ENCODE assay signal across 8 mouse cellular contexts in the genomic region with DNA sequence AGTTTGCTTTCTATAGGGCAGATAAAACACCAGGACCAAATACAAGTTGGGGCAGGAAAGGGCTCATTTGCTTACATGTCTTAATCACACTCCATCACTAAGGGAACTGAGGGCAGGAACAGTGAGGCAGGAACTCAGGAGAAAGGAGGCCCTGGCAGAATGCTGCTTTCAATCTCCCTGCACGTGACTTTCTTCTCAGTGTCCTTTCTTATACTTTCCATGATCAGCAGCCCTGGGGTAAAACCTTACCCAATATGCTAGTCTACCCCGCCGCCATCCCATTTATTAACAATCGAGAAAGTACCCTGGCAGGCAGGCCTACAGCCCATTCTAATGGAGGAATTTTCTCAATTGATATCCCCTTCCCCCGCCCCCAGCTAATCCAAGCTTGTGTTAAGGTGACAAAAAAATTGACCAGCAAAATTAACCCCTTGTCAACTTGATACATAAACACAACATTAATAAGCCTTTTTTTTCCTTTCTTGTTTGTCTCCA. TPM values are rescaled to one million over a fixed set of nuclear protein-coding genes. Genes with fewer than 3 reads are reported as not detected.
DNase-seq lines count a peak whose midpoint lies in the region; ATAC-seq and TF ChIP-seq lines count a peak whose summit lies in the region.
"Had no signal": no experiment of that assay in that cellular context is flagged by ENCODE, and none has a peak within 500 bp of the region (broad histone marks: within the 10 kb centered on the region; RNA-seq: fewer than 3 reads in every experiment).

No protein-coding gene starts in this region.

- H3K27ac ChIP-seq in hindbrain, embryonic 13.5 days: peak overlapping the region; percentile 91; the same call in 1 of the 2 replicates
- no peak overlapping the region for H3K27ac ChIP-seq in hindbrain, embryonic 10.5 days
- H3K27ac ChIP-seq in forebrain, embryonic 14.5 days (ENCODE audit: low read depth, low read length): no peak overlapping the region
- peak overlapping the region; percentile 82; the same call in 1 of the 2 replicates for H3K27ac ChIP-seq in midbrain, embryonic 15.5 days
- no peak overlapping the region for H3K27ac ChIP-seq in thymus, adult 2 months (ENCODE audit: control insufficient read depth, insufficient read depth, low read length)

- peak overlapping the region; percentile 81 for H3K4me3 ChIP-seq in hindbrain, embryonic 13.5 days
- H3K4me3 ChIP-seq in hindbrain, embryonic 10.5 days: no peak overlapping the region
- H3K4me3 ChIP-seq in forebrain, embryonic 14.5 days (ENCODE audit: low read depth, low read length): no peak overlapping the region
- H3K4me3 ChIP-seq in midbrain, embryonic 15.5 days: peak overlapping the region; percentile 80
- H3K4me3 ChIP-seq in thymus, adult 2 months (ENCODE audit: control insufficient read depth, insufficient read depth, low read length): no peak overlapping the region

- H3K9ac ChIP-seq in hindbrain, embryonic 13.5 days: 0 out of 2 replicates have a peak overlapping the region, but pooled peaks have one; percentile 80
- H3K9ac ChIP-seq in forebrain, embryonic 14.5 days (ENCODE audit: low read length): no peak overlapping the region
- H3K9ac ChIP-seq in midbrain, embryonic 15.5 days: peak overlapping the region; percentile 42; the same call in 1 of the 2 replicates

- no peak for ATAC-seq in hindbrain, embryonic 13.5 days (ENCODE audit: low FRiP score)
- ATAC-seq in forebrain, embryonic 14.5 days: no peak
- no peak for ATAC-seq in midbrain, embryonic 15.5 days (replicated peaks)

- no peaks in the 10 kb centered on the region for H3K9me3 ChIP-seq in hindbrain, embryonic 13.5 days
- no peaks in the 10 kb centered on the region for H3K9me3 ChIP-seq in hindbrain, embryonic 10.5 days
- H3K9me3 ChIP-seq in forebrain, embryonic 14.5 days (replicated peaks; ENCODE audit: control insufficient read depth, low read length): no peaks in the 10 kb centered on the region
- no peaks in the 10 kb centered on the region for H3K9me3 ChIP-seq in midbrain, embryonic 15.5 days

- H3K4me1 ChIP-seq in hindbrain, embryonic 13.5 days (replicated peaks): peaks cover 24% of the 10 kb centered on the region
- peaks cover 27% of the 10 kb centered on the region for H3K4me1 ChIP-seq in hindbrain, embryonic 10.5 days (replicated peaks)
- peaks cover 6% of the 10 kb centered on the region for H3K4me1 ChIP-seq in forebrain, embryonic 14.5 days (ENCODE audit: control insufficient read depth, insufficient read depth, low read length)
- peaks cover 26% of the 10 kb centered on the region for H3K4me1 ChIP-seq in midbrain, embryonic 15.5 days
- H3K4me1 ChIP-seq in thymus, adult 2 months (replicated peaks; ENCODE audit: control insufficient read depth, insufficient read depth, low read length): peaks cover 9% of the 10 kb centered on the region

- H3K4me2 ChIP-seq in hindbrain, embryonic 13.5 days: peak overlapping the region; percentile 76
- peak overlapping the region; percentile 48 for H3K4me2 ChIP-seq in forebrain, embryonic 14.5 days (ENCODE audit: low read length)
- H3K4me2 ChIP-seq in midbrain, embryonic 15.5 days: peak overlapping the region; percentile 51

- H3K27me3 ChIP-seq in hindbrain, embryonic 13.5 days: no peaks in the 10 kb centered on the region
- H3K27me3 ChIP-seq in hindbrain, embryonic 10.5 days (ENCODE audit: insufficient read depth, poor library complexity, severe bottlenecking): no peaks in the 10 kb centered on the region
- H3K27me3 ChIP-seq in forebrain, embryonic 14.5 days (replicated peaks; ENCODE audit: control insufficient read depth, insufficient read depth, low read length): no peaks in the 10 kb centered on the region
- no peaks in the 10 kb centered on the region for H3K27me3 ChIP-seq in midbrain, embryonic 15.5 days (replicated peaks)
- no peaks in the 10 kb centered on the region for H3K27me3 ChIP-seq in thymus, adult 2 months (ENCODE audit: control insufficient read depth, insufficient read depth, low read length)
- H3K27me3 ChIP-seq: Patski had no signal

- 87% methylated on average over 5 of the region's 5 CpGs for WGBS in hindbrain, embryonic 13.5 days
- 84% methylated on average over 5 of the region's 5 CpGs for WGBS in hindbrain, embryonic 10.5 days
- WGBS in forebrain, embryonic 14.5 days: 58% methylated on average over 5 of the region's 5 CpGs
- WGBS in midbrain, embryonic 15.5 days: 68% methylated on average over 5 of the region's 5 CpGs
- WGBS in thymus, adult 2 months: 91% methylated on average over 5 of the region's 5 CpGs

- no peak for DNase-seq in hindbrain, embryonic 10.5 days (ENCODE audit: low spot score)
- DNase-seq in ZHBTc4 (ENCODE audit: low read depth, low spot score): peak; percentile 23
- DNase-seq in forebrain, embryonic 14.5 days (ENCODE audit: low spot score): no peak
- DNase-seq in thymus, adult 2 months: no peak
- DNase-seq in spleen, postnatal 14 days (ENCODE audit: low spot score in 2 of 2): no peak

- no peak for TF ChIP-seq CTCF in thymus, adult 2 months (IDR thresholded peaks at IDR 0.05; ENCODE audit: borderline replicate concordance, control insufficient read depth, extremely low read depth, insufficient read depth, low read length, poor library complexity)

- TF ChIP-seq POLR2A in thymus, adult 2 months (IDR thresholded peaks at IDR 0.05; ENCODE audit: control insufficient read depth, extremely low read depth, insufficient read depth, low read length, poor library complexity): no peak

- H3K36me3 ChIP-seq in hindbrain, embryonic 13.5 days: no peaks in the 10 kb centered on the region
- H3K36me3 ChIP-seq in hindbrain, embryonic 10.5 days: no peaks in the 10 kb centered on the region
- no peaks in the 10 kb centered on the region for H3K36me3 ChIP-seq in forebrain, embryonic 14.5 days (ENCODE audit: control insufficient read depth, insufficient read depth, low read length)
- H3K36me3 ChIP-seq in midbrain, embryonic 15.5 days (replicated peaks): no peaks in the 10 kb centered on the region
- peaks cover 6% of the 10 kb centered on the region; the same call in 1 of the 2 replicates for H3K36me3 ChIP-seq in thymus, adult 2 months (ENCODE audit: control insufficient read depth, insufficient read depth, low read length)

RNA-seq across cellular contexts. Expression of gene Klrb1b, which starts 18.5 kb away (rescaled TPM):
- 0.08 TPM in 1 of 2 replicates, not detected in the other for polyA plus RNA-seq in hindbrain, embryonic 13.5 days (2015; fragmentation: Nextera tagmentation; extraction: Ambion mirVana)
- polyA plus RNA-seq in hindbrain, embryonic 10.5 days (2016; fragmentation: Nextera tagmentation; extraction: Ambion mirVana): not detected in 2 replicates
- polyA plus RNA-seq in forebrain, embryonic 14.5 days (2014; fragmentation: Nextera tagmentation; extraction: Ambion mirVana): not detected in 2 replicates
- polyA plus RNA-seq in midbrain, embryonic 15.5 days (2015; fragmentation: Nextera tagmentation; extraction: Ambion mirVana): not detected in 2 replicates
- polyA plus RNA-seq in thymus, adult 2 months (2012; rRNA removed): 0.54 and 0.85 TPM in 2 replicates
- polyA plus RNA-seq: Patski had no signal

RNA-seq across cellular contexts. Expression of gene Gm44511, which starts 18.5 kb away (rescaled TPM):
- polyA plus RNA-seq in hindbrain, embryonic 13.5 days (2015; fragmentation: Nextera tagmentation; extraction: Ambion mirVana): not detected in 2 replicates
- not detected in 2 replicates for polyA plus RNA-seq in hindbrain, embryonic 10.5 days (2016; fragmentation: Nextera tagmentation; extraction: Ambion mirVana)
- not detected in 2 replicates for polyA plus RNA-seq in forebrain, embryonic 14.5 days (2014; fragmentation: Nextera tagmentation; extraction: Ambion mirVana)
- polyA plus RNA-seq in midbrain, embryonic 15.5 days (2015; fragmentation: Nextera tagmentation; extraction: Ambion mirVana): not detected in 2 replicates
- polyA plus RNA-seq in thymus, adult 2 months (2012; rRNA removed): 0.59 TPM in 1 of 2 replicates, not detected in the other
- polyA plus RNA-seq: Patski had no signal

RNA-seq across cellular contexts. Expression of gene Clec2i, which starts 42.8 kb away (rescaled TPM):
- not detected in 2 replicates for polyA plus RNA-seq in hindbrain, embryonic 13.5 days (2015; fragmentation: Nextera tagmentation; extraction: Ambion mirVana)
- polyA plus RNA-seq in hindbrain, embryonic 10.5 days (2016; fragmentation: Nextera tagmentation; extraction: Ambion mirVana): not detected in 2 replicates
- not detected in 2 replicates for polyA plus RNA-seq in forebrain, embryonic 14.5 days (2014; fragmentation: Nextera tagmentation; extraction: Ambion mirVana)
- 0.06 TPM in 1 of 2 replicates, not detected in the other for polyA plus RNA-seq in midbrain, embryonic 15.5 days (2015; fragmentation: Nextera tagmentation; extraction: Ambion mirVana)
- 9.6 and 12.1 TPM in 2 replicates for polyA plus RNA-seq in thymus, adult 2 months (2012; rRNA removed)
- polyA plus RNA-seq: Patski had no signal

RNA-seq across cellular contexts. Expression of gene BC035044, which starts 46.3 kb away (rescaled TPM):
- polyA plus RNA-seq in hindbrain, embryonic 13.5 days (2015; fragmentation: Nextera tagmentation; extraction: Ambion mirVana): 0.34 and 0.57 TPM in 2 replicates
- 0.98 and 1.8 TPM in 2 replicates for polyA plus RNA-seq in hindbrain, embryonic 10.5 days (2016; fragmentation: Nextera tagmentation; extraction: Ambion mirVana)
- polyA plus RNA-seq in forebrain, embryonic 14.5 days (2014; fragmentation: Nextera tagmentation; extraction: Ambion mirVana): 0.52 and 0.65 TPM in 2 replicates
- 0.51 and 0.62 TPM in 2 replicates for polyA plus RNA-seq in midbrain, embryonic 15.5 days (2015; fragmentation: Nextera tagmentation; extraction: Ambion mirVana)
- 17.8 and 18.6 TPM in 2 replicates for polyA plus RNA-seq in thymus, adult 2 months (2012; rRNA removed)
- polyA plus RNA-seq: Patski had no signal

RNA-seq across cellular contexts. Expression of gene Klrb1c, which starts 55.6 kb away (rescaled TPM):
- polyA plus RNA-seq in hindbrain, embryonic 13.5 days (2015; fragmentation: Nextera tagmentation; extraction: Ambion mirVana): not detected in 2 replicates
- polyA plus RNA-seq in hindbrain, embryonic 10.5 days (2016; fragmentation: Nextera tagmentation; extraction: Ambion mirVana): not detected in 2 replicates
- polyA plus RNA-seq in forebrain, embryonic 14.5 days (2014; fragmentation: Nextera tagmentation; extraction: Ambion mirVana): not detected in 2 replicates
- 0.12 and 0.13 TPM in 2 replicates for polyA plus RNA-seq in midbrain, embryonic 15.5 days (2015; fragmentation: Nextera tagmentation; extraction: Ambion mirVana)
- 0.96 and 2.6 TPM in 2 replicates for polyA plus RNA-seq in thymus, adult 2 months (2012; rRNA removed)
- polyA plus RNA-seq: Patski had no signal

Comparison
In these comparisons a context has a peak if more than half of its experiments do, and no peak if none do; other contexts are left out.
1. H3K27ac ChIP-seq: peak in hindbrain, embryonic 13.5 days (single experiment) and midbrain, embryonic 15.5 days (single experiment); none in hindbrain, embryonic 10.5 days (single experiment), forebrain, embryonic 14.5 days (single experiment) and thymus, adult 2 months (single experiment).
2. H3K4me3 ChIP-seq: peak in hindbrain, embryonic 13.5 days (single experiment) and midbrain, embryonic 15.5 days (single experiment); none in hindbrain, embryonic 10.5 days (single experiment), forebrain, embryonic 14.5 days (single experiment) and thymus, adult 2 months (single experiment).
3. Peak in every context shown above with its lines, with median percentiles within 50 percentile points of each other: H3K4me2 ChIP-seq.